Mouse (Mus musculus) stomach, embryonic 15.5 days (tissue): ENCODE data around the gene Lats2. TPM values are rescaled to one million over a fixed set of nuclear protein-coding genes. Genes with fewer than 3 reads are reported as not detected.

ENCODE experiments used
- ATAC-seq: fragments of 200-750 bp; cut with Nextera tagmentation; 2 replicates; pipeline ENCODE4 v1.8.0; 2017; ENCODE audit warnings: low read depth, moderate number of reproducible peaks, moderate TSS enrichment; ENCODE audit not compliant: insufficient read depth, low FRiP score
- H3K27ac ChIP-seq: fragments of 300-500 bp; sonication (generic); 2 replicates; pipeline ENCODE4 v1.5.1; 2015; ENCODE audit warnings: mild to moderate bottlenecking, inconsistent platforms
- H3K27me3 ChIP-seq: fragments of 300-500 bp; sonication (generic); replicated peaks from 2 replicates; pipeline ENCODE4 v1.6.1; 2015; ENCODE audit warnings: inconsistent platforms
- H3K36me3 ChIP-seq: fragments of 300-500 bp; sonication (generic); 2 replicates; pipeline ENCODE4 v1.6.1; 2015; ENCODE audit warnings: inconsistent platforms
- H3K4me1 ChIP-seq: fragments of 300-500 bp; sonication (generic); 2 replicates; pipeline ENCODE4 v1.6.1; 2015; ENCODE audit warnings: inconsistent platforms
- H3K4me2 ChIP-seq: fragments of 300-500 bp; sonication (generic); 2 replicates; pipeline ENCODE4 v1.6.1; 2015; ENCODE audit warnings: mild to moderate bottlenecking, inconsistent platforms
- H3K4me3 ChIP-seq: fragments of 300-500 bp; sonication (generic); replicated peaks from 2 replicates; pipeline ENCODE4 v1.5.1; 2015; ENCODE audit warnings: inconsistent platforms
- H3K9ac ChIP-seq: fragments of 300-500 bp; sonication (generic); 2 replicates; pipeline ENCODE4 v1.6.1; 2015; ENCODE audit warnings: inconsistent platforms
- H3K9me3 ChIP-seq: fragments of 300-500 bp; sonication (generic); 2 replicates; pipeline ENCODE4 v1.6.1; 2016; ENCODE audit warnings: inconsistent platforms
- WGBS: fragments of 180-500 bp; shearing (Covaris S2); methylation state at CpG from one replicate; pipeline ENCODE4 v1.1.7; 2015; 5-methylcytosine and 5-hydroxymethylcytosine counted together
- polyA plus RNA-seq: library from polyadenylated mRNA; unstranded; fragments of >200 nt; fragmentation: Nextera tagmentation; extraction: Ambion mirVana; gene quantifications from 2 replicates; pipeline ENCODE4 v1.2.1, GENCODE M21; 2015

Gene Lats2
- polyA plus RNA-seq, result 18.0 and 19.1 TPM in 2 replicates

GRCm38 (mm10) chr14:57758237-57758636 lies at the start of gene Lats2:
Gene Lats2, minus strand, starts transcription at chr14:57758388.
- ATAC-seq, result no peak
- Histone ChIP-seq H3K9ac (no peak within 1 kb of the TSS), H3K9me3 (no peaks in the 10 kb centered on the region), H3K36me3 (no peaks in the 10 kb centered on the region), H3K4me2 (no peak within 1 kb of the TSS), H3K27ac (no peak within 1 kb of the TSS), H3K4me3 (no peak within 1 kb of the TSS), H3K4me1 (no peaks in the 10 kb centered on the region), H3K27me3 (no peaks in the 10 kb centered on the region)
- 82% methylated on average over 4 of the region's 4 CpGs for WGBS

- no peak for ATAC-seq
Observed at GRCm38 (mm10) chr14:57803731-57804130, 45.5 kb upstream of the Lats2 start.

GRCm38 (mm10) chr14:57797991-57798931 lies 40.1 kb upstream of the Lats2 start, which contains the start of gene Sap18:
Gene Sap18, plus strand, starts transcription at chr14:57798180.
- Histone ChIP-seq H3K36me3 (peaks cover 9% of the 10 kb centered on the region; the same call in 1 of the 2 replicates), H3K4me1 (peaks cover 11% of the 10 kb centered on the region), H3K9me3 (no peaks in the 10 kb centered on the region), H3K27ac (peak within 1 kb of the TSS; percentile 65), H3K9ac (peak within 1 kb of the TSS; percentile 68), H3K4me3 (peak within 1 kb of the TSS; percentile 78), H3K27me3 (no peaks in the 10 kb centered on the region), H3K4me2 (peak within 1 kb of the TSS; percentile 71)
- peak; percentile 97 for ATAC-seq
- under 1% methylated on average over 91 of the region's 99 CpGs for WGBS

More at GRCm38 (mm10) chr14:57803731-57804130, 45.5 kb upstream of the Lats2 start:
- H3K4me2 ChIP-seq, result no peak overlapping the region
- H3K9ac ChIP-seq, result no peak overlapping the region
- H3K27me3 ChIP-seq, result no peaks in the 10 kb centered on the region
- no peaks in the 10 kb centered on the region for H3K9me3 ChIP-seq
- H3K4me3 ChIP-seq, result no peak overlapping the region
- peaks cover 11% of the 10 kb centered on the region for H3K4me1 ChIP-seq
- H3K36me3 ChIP-seq, result peaks cover 39% of the 10 kb centered on the region
- 89% methylated on average over 4 of the region's 4 CpGs for whole genome bisulfite sequencing
- no peak overlapping the region; the same call in 1 of the 2 replicates for H3K27ac ChIP-seq

DNA sequence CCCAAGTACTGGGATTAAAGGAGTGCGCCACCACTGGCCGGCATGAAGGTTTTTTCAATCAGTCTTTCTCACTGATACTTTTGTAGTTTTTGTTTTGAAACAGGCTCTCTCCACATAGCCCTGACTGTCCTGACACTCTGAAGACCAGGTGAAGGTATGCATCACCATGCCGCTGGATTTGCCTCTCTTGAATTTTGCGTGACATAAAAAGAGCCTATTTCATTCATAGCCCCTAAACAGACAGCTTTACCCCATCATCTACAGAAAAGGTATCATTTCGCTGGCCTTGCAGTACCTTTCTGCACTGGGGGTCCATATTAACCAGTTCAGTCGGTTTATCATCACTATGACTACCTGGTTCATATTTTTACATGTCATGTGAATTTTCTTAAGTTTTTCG lies 39.4 kb upstream of the Lats2 start:
- no peaks in the 10 kb centered on the region for H3K9me3 ChIP-seq
- no peaks in the 10 kb centered on the region for H3K27me3 ChIP-seq
- H3K36me3 ChIP-seq, result peaks cover 4% of the 10 kb centered on the region; the same call in 1 of the 2 replicates
- ATAC-seq, result peak; percentile 32; the same call in 1 of the 2 replicates
- peak overlapping the region; percentile 78 for H3K4me3 ChIP-seq
- WGBS, result 8% methylated on average over 7 of the region's 7 CpGs
- H3K4me2 ChIP-seq, result peak overlapping the region; percentile 65
- peaks cover 11% of the 10 kb centered on the region for H3K4me1 ChIP-seq
- H3K27ac ChIP-seq, result peak overlapping the region; percentile 21; the same call in 1 of the 2 replicates
- H3K9ac ChIP-seq, result no peak overlapping the region

DNA sequence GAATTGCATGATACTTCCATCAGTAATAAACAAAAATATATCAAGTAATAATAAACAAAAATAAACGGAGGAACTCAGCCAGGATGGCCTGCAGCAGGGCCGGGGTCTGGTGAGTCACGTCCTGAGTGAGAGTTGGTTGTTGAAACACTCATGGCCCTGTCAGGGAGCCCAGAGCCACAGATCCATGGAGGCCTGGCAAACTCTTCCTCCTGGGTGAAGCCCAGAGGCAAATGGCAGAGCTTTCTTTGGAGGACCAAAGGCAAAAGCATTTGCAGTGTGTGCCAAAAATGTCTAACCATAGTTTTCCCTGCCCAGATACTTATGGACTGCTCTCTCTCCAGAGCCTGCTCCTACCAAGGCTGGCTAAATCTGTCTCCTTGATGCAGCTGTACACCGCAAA lies 33.0 kb upstream of the Lats2 start:
- Histone ChIP-seq H3K4me3 (no peak overlapping the region), H3K9me3 (no peaks in the 10 kb centered on the region), H3K4me2 (no peak overlapping the region), H3K36me3 (no peaks in the 10 kb centered on the region), H3K27me3 (no peaks in the 10 kb centered on the region), H3K9ac (no peak overlapping the region), H3K4me1 (0 out of 2 replicates have a peak, but pooled peaks cover 2% of the 10 kb centered on the region), H3K27ac (no peak overlapping the region)
- no peak for ATAC-seq
- WGBS, result 70% methylated on average over 4 of the region's 4 CpGs

GRCm38 (mm10) chr14:57789759-57790158 lies 31.6 kb upstream of the Lats2 start:
- H3K27ac ChIP-seq, result no peak overlapping the region
- H3K4me2 ChIP-seq, result no peak overlapping the region
- 88% methylated on average over 9 of the region's 9 CpGs for WGBS
- H3K9me3 ChIP-seq, result no peaks in the 10 kb centered on the region
- H3K9ac ChIP-seq, result no peak overlapping the region
- H3K36me3 ChIP-seq, result no peaks in the 10 kb centered on the region
- H3K27me3 ChIP-seq, result no peaks in the 10 kb centered on the region
- H3K4me3 ChIP-seq, result no peak overlapping the region
- H3K4me1 ChIP-seq, result 0 out of 2 replicates have a peak, but pooled peaks cover 2% of the 10 kb centered on the region
- ATAC-seq, result no peak

GRCm38 (mm10) chr14:57789311-57789710 lies 31.1 kb upstream of the Lats2 start:
- Histone ChIP-seq H3K36me3 (no peaks in the 10 kb centered on the region), H3K27me3 (no peaks in the 10 kb centered on the region), H3K9me3 (no peaks in the 10 kb centered on the region), H3K4me3 (no peak overlapping the region), H3K9ac (no peak overlapping the region), H3K4me2 (no peak overlapping the region), H3K27ac (no peak overlapping the region), H3K4me1 (0 out of 2 replicates have a peak, but pooled peaks cover 2% of the 10 kb centered on the region)
- ATAC-seq, result no peak
- 74% methylated on average over 2 of the region's 2 CpGs for WGBS

- no peak overlapping the region for H3K27ac ChIP-seq
- no peak overlapping the region for H3K4me2 ChIP-seq
- 56% methylated on average over 4 of the region's 4 CpGs for WGBS
- no peak overlapping the region for H3K4me3 ChIP-seq
- 0 out of 2 replicates have a peak, but pooled peaks cover 2% of the 10 kb centered on the region for H3K4me1 ChIP-seq
- no peaks in the 10 kb centered on the region for H3K27me3 ChIP-seq
- ATAC-seq, result no peak
- H3K36me3 ChIP-seq, result no peaks in the 10 kb centered on the region
- H3K9ac ChIP-seq, result no peak overlapping the region
- no peaks in the 10 kb centered on the region for H3K9me3 ChIP-seq
Observed at GRCm38 (mm10) chr14:57787406-57787805, 29.2 kb upstream of the Lats2 start.

GRCm38 (mm10) chr14:57772157-57772815 lies 14.1 kb upstream of the Lats2 start:
- no peak for ATAC-seq
- no peak overlapping the region for H3K9ac ChIP-seq
- H3K4me1 ChIP-seq, result no peaks in the 10 kb centered on the region
- no peaks in the 10 kb centered on the region for H3K27me3 ChIP-seq
- no peak overlapping the region for H3K4me3 ChIP-seq
- H3K9me3 ChIP-seq, result no peaks in the 10 kb centered on the region
- no peaks in the 10 kb centered on the region for H3K36me3 ChIP-seq
- 70% methylated on average over 6 of the region's 6 CpGs for WGBS
- no peak overlapping the region for H3K4me2 ChIP-seq
- H3K27ac ChIP-seq, result no peak overlapping the region

GRCm38 (mm10) chr14:57769102-57769501 lies 10.9 kb upstream of the Lats2 start:
- H3K27ac ChIP-seq, result no peak overlapping the region
- 85% methylated on average over 5 of the region's 5 CpGs for WGBS
- no peak for ATAC-seq

DNA sequence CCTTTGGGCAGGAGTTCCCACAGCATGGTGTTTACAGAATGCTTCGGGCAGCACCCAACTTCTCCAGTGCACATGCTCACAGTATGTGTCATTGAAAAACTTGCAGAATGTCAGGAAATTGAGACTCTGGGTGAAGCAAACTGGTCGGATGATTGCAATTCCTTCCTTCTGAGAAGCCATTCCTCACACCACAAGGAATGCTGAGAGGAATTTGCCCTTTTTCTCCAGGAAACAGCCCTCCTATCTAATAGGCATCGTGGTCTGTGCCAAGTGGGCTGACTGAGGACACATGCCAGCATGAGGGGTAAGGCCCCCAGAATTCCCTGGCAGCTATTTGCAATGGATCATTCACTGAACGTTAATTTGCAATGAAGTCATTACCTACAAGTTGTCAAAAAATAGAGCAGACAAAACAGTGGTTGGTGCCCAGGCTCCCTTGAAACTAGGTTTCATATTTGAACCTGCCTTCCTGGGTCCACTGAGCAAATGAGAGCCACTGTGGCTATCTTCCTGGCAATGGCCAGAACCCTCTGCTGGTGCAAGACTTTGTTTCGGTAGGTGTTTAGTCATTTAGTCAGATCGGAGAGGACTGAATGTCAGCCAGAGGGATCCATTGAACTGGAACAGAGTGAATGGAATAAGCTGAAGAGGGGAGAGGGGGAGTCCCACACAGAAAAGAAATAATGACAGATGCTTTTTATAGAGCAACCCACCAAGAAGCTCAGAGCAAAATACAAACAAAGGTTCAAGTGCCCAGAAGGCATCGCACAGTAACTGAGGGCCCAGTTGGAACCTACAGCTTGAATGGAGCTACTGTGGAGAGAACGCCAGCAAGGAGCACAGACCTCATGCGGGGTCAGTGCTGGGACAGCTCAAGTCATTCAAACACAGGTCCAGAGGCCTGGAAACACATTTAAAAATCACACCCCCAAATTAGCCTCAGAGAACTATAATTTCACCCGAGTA lies 2.5 kb upstream of the Lats2 start:
- H3K27me3 ChIP-seq, result no peaks in the 10 kb centered on the region
- WGBS, result 65% methylated on average over 10 of the region's 10 CpGs

More at GRCm38 (mm10) chr14:57769102-57769501, 10.9 kb upstream of the Lats2 start:
- Histone ChIP-seq H3K36me3 (no peaks in the 10 kb centered on the region), H3K9me3 (no peaks in the 10 kb centered on the region), H3K4me1 (no peaks in the 10 kb centered on the region), H3K27me3 (no peaks in the 10 kb centered on the region), H3K4me3 (no peak overlapping the region), H3K9ac (no peak overlapping the region), H3K4me2 (no peak overlapping the region)

More for the DNA sequence above, 2.5 kb upstream of the Lats2 start:
- Histone ChIP-seq H3K9me3 (no peaks in the 10 kb centered on the region), H3K4me2 (no peak overlapping the region), H3K4me3 (no peak overlapping the region), H3K4me1 (no peaks in the 10 kb centered on the region), H3K9ac (no peak overlapping the region), H3K36me3 (no peaks in the 10 kb centered on the region), H3K27ac (no peak overlapping the region)
- ATAC-seq, result no peak
